Mouse (Mus musculus): ENCODE data around the gene Olfr573-ps1. TPM values are rescaled to one million over a fixed set of nuclear protein-coding genes. Genes with fewer than 3 reads are reported as not detected.

The Olfr573-ps1 gene
- total RNA-seq, 1 experiment, result not detected

GRCm38 (mm10) chr7:102958593-102958992 is 16.2 kb upstream of the Olfr573-ps1 start, which contains the start of gene Olfr575:
Gene Olfr575 (minus strand): TSS chr7:102958775.
- H3K27ac ChIP-seq (ENCODE audit: insufficient read depth, low read depth, low read length, poor library complexity, severe bottlenecking), result no peak within 1 kb of the TSS
- H3K4me3 ChIP-seq (ENCODE audit: insufficient read depth in 1 of 2, low read depth in 1 of 2, low read length in 2 of 2, poor library complexity in 1 of 2, severe bottlenecking in 1 of 2), result no peak within 1 kb of the TSS
- in situ Hi-C loops (cut with MboI; ENCODE audit: low sequenced_read_pairs in 2 of 2, unreplicated experiment in 2 of 2), result no loop called here
- DNase-seq (ENCODE audit: low read depth, low spot score), result no peak
- H3K4me1 ChIP-seq (ENCODE audit: control insufficient read depth in 2 of 2, insufficient read depth in 2 of 2, low read length in 2 of 2, poor library complexity in 1 of 2), result no peaks in the 10 kb centered on the region
- H3K9ac ChIP-seq (ENCODE audit: insufficient read depth, low read depth, low read length, poor library complexity, severe bottlenecking), result no peak within 1 kb of the TSS
- H3K36me3 ChIP-seq (ENCODE audit: control insufficient read depth, insufficient read depth, low read length, poor library complexity, severe bottlenecking), result no peaks in the 10 kb centered on the region
- TF ChIP-seq MAFK (IDR thresholded peaks at IDR 0.05; ENCODE audit: insufficient read depth, low read depth, low read length), result no peak
- no peak for TF ChIP-seq ZNF384 (IDR thresholded peaks at IDR 0.05; ENCODE audit: low read depth, low read length)
- TF ChIP-seq HCFC1 (IDR thresholded peaks at IDR 0.05; ENCODE audit: borderline replicate concordance, insufficient read depth, low read length), result no peak
- TF ChIP-seq CHD2 (IDR thresholded peaks at IDR 0.05; ENCODE audit: low read depth, low read length), result no peak
- no peak for TF ChIP-seq ZC3H11A (IDR thresholded peaks at IDR 0.05; ENCODE audit: borderline replicate concordance, low read depth, low read length)
- no peaks in the 10 kb centered on the region for H3K9me3 ChIP-seq (ENCODE audit: control insufficient read depth, insufficient read depth, low read depth, low read length)

GRCm38 (mm10) chr7:102958137-102958536 is 15.8 kb upstream of the Olfr573-ps1 start:
- in situ Hi-C loops (cut with MboI; ENCODE audit: low sequenced_read_pairs in 2 of 2, unreplicated experiment in 2 of 2), result no loop called here
- no peak for DNase-seq (ENCODE audit: low read depth, low spot score)
- no peaks in the 10 kb centered on the region for H3K9me3 ChIP-seq (ENCODE audit: control insufficient read depth, insufficient read depth, low read depth, low read length)
- no peak overlapping the region for H3K9ac ChIP-seq (ENCODE audit: insufficient read depth, low read depth, low read length, poor library complexity, severe bottlenecking)
- no peak overlapping the region for H3K27ac ChIP-seq (ENCODE audit: insufficient read depth, low read depth, low read length, poor library complexity, severe bottlenecking)
- H3K4me3 ChIP-seq (ENCODE audit: insufficient read depth in 1 of 2, low read depth in 1 of 2, low read length in 2 of 2, poor library complexity in 1 of 2, severe bottlenecking in 1 of 2), result no peak overlapping the region
- no peaks in the 10 kb centered on the region for H3K36me3 ChIP-seq (ENCODE audit: control insufficient read depth, insufficient read depth, low read length, poor library complexity, severe bottlenecking)
- H3K4me1 ChIP-seq (ENCODE audit: control insufficient read depth in 2 of 2, insufficient read depth in 2 of 2, low read length in 2 of 2, poor library complexity in 1 of 2), result no peaks in the 10 kb centered on the region
- TF ChIP-seq MAFK (IDR thresholded peaks at IDR 0.05; ENCODE audit: insufficient read depth, low read depth, low read length) (no peak), ZC3H11A (IDR thresholded peaks at IDR 0.05; ENCODE audit: borderline replicate concordance, low read depth, low read length) (no peak), HCFC1 (IDR thresholded peaks at IDR 0.05; ENCODE audit: borderline replicate concordance, insufficient read depth, low read length) (no peak), ZNF384 (IDR thresholded peaks at IDR 0.05; ENCODE audit: low read depth, low read length) (no peak), CHD2 (IDR thresholded peaks at IDR 0.05; ENCODE audit: low read depth, low read length) (no peak)

GRCm38 (mm10) chr7:102950732-102951131 is 8.4 kb upstream of the Olfr573-ps1 start:
- H3K36me3 ChIP-seq (ENCODE audit: control insufficient read depth, insufficient read depth, low read length, poor library complexity, severe bottlenecking), result no peaks in the 10 kb centered on the region
- TF ChIP-seq ZC3H11A (IDR thresholded peaks at IDR 0.05; ENCODE audit: borderline replicate concordance, low read depth, low read length) (no peak), ZNF384 (IDR thresholded peaks at IDR 0.05; ENCODE audit: low read depth, low read length) (no peak), HCFC1 (IDR thresholded peaks at IDR 0.05; ENCODE audit: borderline replicate concordance, insufficient read depth, low read length) (no peak), CHD2 (IDR thresholded peaks at IDR 0.05; ENCODE audit: low read depth, low read length) (no peak), MAFK (IDR thresholded peaks at IDR 0.05; ENCODE audit: insufficient read depth, low read depth, low read length) (no peak)
- no peaks in the 10 kb centered on the region for H3K9me3 ChIP-seq (ENCODE audit: control insufficient read depth, insufficient read depth, low read depth, low read length)
- H3K9ac ChIP-seq (ENCODE audit: insufficient read depth, low read depth, low read length, poor library complexity, severe bottlenecking), result no peak overlapping the region
- no peak overlapping the region for H3K27ac ChIP-seq (ENCODE audit: insufficient read depth, low read depth, low read length, poor library complexity, severe bottlenecking)
- DNase-seq (ENCODE audit: low read depth, low spot score), result no peak
- H3K4me3 ChIP-seq (ENCODE audit: insufficient read depth in 1 of 2, low read depth in 1 of 2, low read length in 2 of 2, poor library complexity in 1 of 2, severe bottlenecking in 1 of 2), result no peak overlapping the region
- H3K4me1 ChIP-seq (ENCODE audit: control insufficient read depth in 2 of 2, insufficient read depth in 2 of 2, low read length in 2 of 2, poor library complexity in 1 of 2), result no peaks in the 10 kb centered on the region
- in situ Hi-C loops (cut with MboI; ENCODE audit: low sequenced_read_pairs in 2 of 2, unreplicated experiment in 2 of 2), result no loop called here

- Histone ChIP-seq H3K4me1 (ENCODE audit: control insufficient read depth in 2 of 2, insufficient read depth in 2 of 2, low read length in 2 of 2, poor library complexity in 1 of 2) (no peaks in the 10 kb centered on the region), H3K9ac (ENCODE audit: insufficient read depth, low read depth, low read length, poor library complexity, severe bottlenecking) (no peak within 1 kb of the TSS), H3K9me3 (ENCODE audit: control insufficient read depth, insufficient read depth, low read depth, low read length) (no peaks in the 10 kb centered on the region), H3K36me3 (ENCODE audit: control insufficient read depth, insufficient read depth, low read length, poor library complexity, severe bottlenecking) (no peaks in the 10 kb centered on the region), H3K4me3 (ENCODE audit: insufficient read depth in 1 of 2, low read depth in 1 of 2, low read length in 2 of 2, poor library complexity in 1 of 2, severe bottlenecking in 1 of 2) (no peak within 1 kb of the TSS), H3K27ac (ENCODE audit: insufficient read depth, low read depth, low read length, poor library complexity, severe bottlenecking) (no peak within 1 kb of the TSS)
- in situ Hi-C loops (cut with MboI; ENCODE audit: low sequenced_read_pairs in 2 of 2, unreplicated experiment in 2 of 2), result no loop called here
- TF ChIP-seq CHD2 (IDR thresholded peaks at IDR 0.05; ENCODE audit: low read depth, low read length) (no peak), ZNF384 (IDR thresholded peaks at IDR 0.05; ENCODE audit: low read depth, low read length) (no peak), HCFC1 (IDR thresholded peaks at IDR 0.05; ENCODE audit: borderline replicate concordance, insufficient read depth, low read length) (no peak), MAFK (IDR thresholded peaks at IDR 0.05; ENCODE audit: insufficient read depth, low read depth, low read length) (no peak), ZC3H11A (IDR thresholded peaks at IDR 0.05; ENCODE audit: borderline replicate concordance, low read depth, low read length) (no peak)
- no peak for DNase-seq (ENCODE audit: low read depth, low spot score)
Observed at GRCm38 (mm10) chr7:102948167-102948566, 5.8 kb upstream of the Olfr573-ps1 start, which contains the start of gene Olfr574. Gene Olfr574 (plus strand): TSS chr7:102948467.

- no peaks in the 10 kb centered on the region for H3K4me1 ChIP-seq (ENCODE audit: control insufficient read depth in 2 of 2, insufficient read depth in 2 of 2, low read length in 2 of 2, poor library complexity in 1 of 2)
- no peaks in the 10 kb centered on the region for H3K36me3 ChIP-seq (ENCODE audit: control insufficient read depth, insufficient read depth, low read length, poor library complexity, severe bottlenecking)
- H3K9me3 ChIP-seq (ENCODE audit: control insufficient read depth, insufficient read depth, low read depth, low read length), result no peaks in the 10 kb centered on the region
- in situ Hi-C loops (cut with MboI; ENCODE audit: low sequenced_read_pairs in 2 of 2, unreplicated experiment in 2 of 2), result no loop called here
- no peak overlapping the region for H3K27ac ChIP-seq (ENCODE audit: insufficient read depth, low read depth, low read length, poor library complexity, severe bottlenecking)
- no peak overlapping the region for H3K4me3 ChIP-seq (ENCODE audit: insufficient read depth in 1 of 2, low read depth in 1 of 2, low read length in 2 of 2, poor library complexity in 1 of 2, severe bottlenecking in 1 of 2)
- TF ChIP-seq HCFC1 (IDR thresholded peaks at IDR 0.05; ENCODE audit: borderline replicate concordance, insufficient read depth, low read length) (no peak), ZC3H11A (IDR thresholded peaks at IDR 0.05; ENCODE audit: borderline replicate concordance, low read depth, low read length) (no peak), CHD2 (IDR thresholded peaks at IDR 0.05; ENCODE audit: low read depth, low read length) (no peak), MAFK (IDR thresholded peaks at IDR 0.05; ENCODE audit: insufficient read depth, low read depth, low read length) (no peak), ZNF384 (IDR thresholded peaks at IDR 0.05; ENCODE audit: low read depth, low read length) (no peak)
- no peak overlapping the region for H3K9ac ChIP-seq (ENCODE audit: insufficient read depth, low read depth, low read length, poor library complexity, severe bottlenecking)
- no peak for DNase-seq (ENCODE audit: low read depth, low spot score)
Observed at GRCm38 (mm10) chr7:102943417-102943816, 1.0 kb upstream of the Olfr573-ps1 start.
